Mouse (Mus musculus) ES-E14 (cell line): ENCODE data around the gene Nek1. TPM values are rescaled to one million over a fixed set of nuclear protein-coding genes. Genes with fewer than 3 reads are reported as not detected.
A peak's percentile ranks its signal among the peaks of the same experiment; 100 is the strongest.

Experiments used
- DNase-seq: peaks from one replicate; pipeline ENCODE4 v3.0.0-alpha.2; 2013; ENCODE audit warnings: low read depth, low spot score
- H3K27ac ChIP-seq: 2 replicates; pipeline ENCODE4 v1.5.1; 2012; ENCODE audit warnings: low read depth, mild to moderate bottlenecking, low read length, moderate library complexity, mixed read lengths; ENCODE audit not compliant: poor library complexity, insufficient read depth, severe bottlenecking
- H3K36me3 ChIP-seq: 2 replicates; pipeline ENCODE4 v1.6.1; 2012; ENCODE audit warnings: mild to moderate bottlenecking, low read length, moderate library complexity, mixed read lengths; ENCODE audit not compliant: control insufficient read depth, poor library complexity, insufficient read depth, severe bottlenecking
- H3K4me1 ChIP-seq, 2 experiments: fragments of 150-350 bp in 1 of 2; sonication (generic) in 1 of 2; 2 replicates each; pipeline ENCODE4 v1.6.1; 2012; ENCODE audit warnings: low read length in 2 of 2, mild to moderate bottlenecking in 1 of 2, mixed read lengths in 1 of 2; ENCODE audit not compliant: control insufficient read depth in 2 of 2, insufficient read depth in 2 of 2, poor library complexity in 1 of 2
- H3K4me3 ChIP-seq, 2 experiments: fragments of 150-350 bp in 1 of 2; sonication (generic) in 1 of 2; 2 replicates each; pipeline ENCODE4 v1.5.1; 2012; ENCODE audit warnings: low read length in 2 of 2, low read depth in 1 of 2, mild to moderate bottlenecking in 1 of 2, mixed read lengths in 1 of 2; ENCODE audit not compliant: insufficient read depth in 1 of 2, poor library complexity in 1 of 2, severe bottlenecking in 1 of 2
- H3K9ac ChIP-seq: 2 replicates; pipeline ENCODE4 v1.6.1; 2012; ENCODE audit warnings: low read depth, mild to moderate bottlenecking, low read length, mixed read lengths; ENCODE audit not compliant: poor library complexity, insufficient read depth, severe bottlenecking
- H3K9me3 ChIP-seq: fragments of 150-350 bp; sonication (generic); 2 replicates; pipeline ENCODE4 v1.6.1; 2012; ENCODE audit warnings: low read depth, mild to moderate bottlenecking, low read length; ENCODE audit not compliant: control insufficient read depth, insufficient read depth
- CHD2 ChIP-seq: IDR thresholded peaks from 2 replicates; pipeline ENCODE4 v1.6.1; 2014; ENCODE audit warnings: mild to moderate bottlenecking, low read depth, low read length, inconsistent platforms
- HCFC1 ChIP-seq: IDR thresholded peaks from 2 replicates; pipeline ENCODE4 v1.6.1; 2012; ENCODE audit warnings: low read length, inconsistent platforms, borderline replicate concordance; ENCODE audit not compliant: insufficient read depth
- MAFK ChIP-seq: IDR thresholded peaks from 2 replicates; pipeline ENCODE4 v1.6.1; 2014; ENCODE audit warnings: mild to moderate bottlenecking, low read depth, low read length, inconsistent platforms; ENCODE audit not compliant: insufficient read depth
- ZC3H11A ChIP-seq: IDR thresholded peaks from 2 replicates; pipeline ENCODE4 v1.6.1; 2012; ENCODE audit warnings: low read depth, mild to moderate bottlenecking, inconsistent platforms, low read length, borderline replicate concordance
- ZNF384 ChIP-seq: IDR thresholded peaks from 2 replicates; pipeline ENCODE4 v1.6.1; 2012; ENCODE audit warnings: low read depth, low read length, inconsistent platforms
- in situ Hi-C, 2 experiments: fragments of 600-800 bp; cut with MboI; formaldehyde crosslinking; loops; one replicate each; pipeline ENCODE4 v1.15.1; 2025; ENCODE audit warnings: low sequenced_read_pairs in 2 of 2, inconsistent platforms in 1 of 2; ENCODE audit not compliant: unreplicated experiment in 2 of 2
- total RNA-seq: library from RNA; depleted of rRNA; stranded (reverse); fragments of 300-350 nt; gene quantifications from 2 replicates; pipeline ENCODE4 v1.2.3, GENCODE M21; 2012

The Nek1 gene
- total RNA-seq, 1 experiment: 8.9 TPM

GRCm38 (mm10) chr8:60992561-60992909 lies 460 bp upstream of the Nek1 start:
- in situ Hi-C loops: no loop called here
- peak; percentile 82 for DNase-seq
- TF ChIP-seq CHD2 (no peak), HCFC1 (no peak), MAFK (no peak), ZNF384 (no peak), ZC3H11A (no peak)

GRCm38 (mm10) chr8:60993639-60993986 lies 618 bp downstream of the Nek1 start:
- TF ChIP-seq ZC3H11A: no peak
- TF ChIP-seq MAFK: no peak
- no peak for TF ChIP-seq HCFC1
- no peak for TF ChIP-seq CHD2
- TF ChIP-seq ZNF384: no peak
- H3K4me1 ChIP-seq: peaks cover 0 to 2% of the 10 kb centered on the region in 2 experiments; a peak in 1 of 4 replicates
- H3K27ac ChIP-seq: peak overlapping the region; percentile 87; the same call in 1 of the 2 replicates
- H3K36me3 ChIP-seq: no peaks in the 10 kb centered on the region
- peak overlapping the region; percentile 90 for H3K9ac ChIP-seq
- H3K9me3 ChIP-seq: peaks cover 20% of the 10 kb centered on the region
- H3K4me3 ChIP-seq: peak overlapping the region; percentile 92 to 100
- DNase-seq: no peak
- in situ Hi-C loops: no loop called here

More at GRCm38 (mm10) chr8:60992561-60992909, 460 bp upstream of the Nek1 start:
- H3K9me3 ChIP-seq: peaks cover 10% of the 10 kb centered on the region
- peaks cover 0 to 2% of the 10 kb centered on the region in 2 experiments; a peak in 1 of 4 replicates for H3K4me1 ChIP-seq
- H3K27ac ChIP-seq: peak overlapping the region; percentile 90
- peak overlapping the region; percentile 93 for H3K9ac ChIP-seq
- H3K36me3 ChIP-seq: no peaks in the 10 kb centered on the region
- H3K4me3 ChIP-seq: peak overlapping the region; percentile 92 to 100

- TF ChIP-seq CHD2 (no peak), MAFK (no peak), HCFC1 (no peak), ZC3H11A (no peak), ZNF384 (no peak)
- Histone ChIP-seq H3K27ac (no peak overlapping the region), H3K9ac (no peak overlapping the region), H3K4me1 (peaks cover 0 to 2% of the 10 kb centered on the region in 2 experiments; a peak in 1 of 4 replicates), H3K9me3 (peaks cover 22% of the 10 kb centered on the region), H3K4me3 (no peak overlapping the region), H3K36me3 (no peaks in the 10 kb centered on the region)
- in situ Hi-C loops: no loop called here
- no peak for DNase-seq
Measured at GRCm38 (mm10) chr8:60996468-60996867, 3.5 kb downstream of the Nek1 start.

- Histone ChIP-seq H3K27ac (no peak overlapping the region), H3K4me3 (no peak overlapping the region)
Measured at GRCm38 (mm10) chr8:61041951-61042350, 49.0 kb downstream of the Nek1 start.

GRCm38 (mm10) chr8:61043874-61044273 lies 50.9 kb downstream of the Nek1 start:
- Histone ChIP-seq H3K9ac (no peak overlapping the region), H3K27ac (no peak overlapping the region), H3K4me3 (no peak overlapping the region), H3K9me3 (no peaks in the 10 kb centered on the region), H3K36me3 (no peaks in the 10 kb centered on the region), H3K4me1 (no peaks in the 10 kb centered on the region)
- in situ Hi-C loops: no loop called here
- TF ChIP-seq HCFC1 (no peak), ZC3H11A (no peak), CHD2 (no peak), ZNF384 (no peak), MAFK (no peak)
- DNase-seq: no peak

More at GRCm38 (mm10) chr8:61041951-61042350, 49.0 kb downstream of the Nek1 start:
- TF ChIP-seq HCFC1 (no peak), ZC3H11A (0 out of 2 replicates have a peak, but pooled peaks have one; percentile 38)
- no peak overlapping the region for H3K9ac ChIP-seq
- no peaks in the 10 kb centered on the region for H3K9me3 ChIP-seq
- in situ Hi-C loops: no loop called here
- no peaks in the 10 kb centered on the region for H3K4me1 ChIP-seq
- peak; percentile 40 for DNase-seq
- H3K36me3 ChIP-seq: no peaks in the 10 kb centered on the region
